Mouse (Mus musculus) bone marrow macrophage, adult 2 months (primary cell): ENCODE measurements at regions not wholly inside any gene's neighbourhood (a gene's known extent, or its start where the extent isn't known, plus 50 kb on each side); places are given as distances from the start of the nearest gene placed in this dataset.

Source experiments
- CTCF ChIP-seq: IDR thresholded peaks from 2 replicates; pipeline ENCODE4 v1.5.1; 2012; ENCODE audit warnings: low read depth, mild to moderate bottlenecking, low read length, moderate library complexity
- POLR2A ChIP-seq: IDR thresholded peaks from 2 replicates; pipeline ENCODE4 v1.6.1; 2012; ENCODE audit warnings: mild to moderate bottlenecking, low read depth, low read length, borderline replicate concordance

DNA sequence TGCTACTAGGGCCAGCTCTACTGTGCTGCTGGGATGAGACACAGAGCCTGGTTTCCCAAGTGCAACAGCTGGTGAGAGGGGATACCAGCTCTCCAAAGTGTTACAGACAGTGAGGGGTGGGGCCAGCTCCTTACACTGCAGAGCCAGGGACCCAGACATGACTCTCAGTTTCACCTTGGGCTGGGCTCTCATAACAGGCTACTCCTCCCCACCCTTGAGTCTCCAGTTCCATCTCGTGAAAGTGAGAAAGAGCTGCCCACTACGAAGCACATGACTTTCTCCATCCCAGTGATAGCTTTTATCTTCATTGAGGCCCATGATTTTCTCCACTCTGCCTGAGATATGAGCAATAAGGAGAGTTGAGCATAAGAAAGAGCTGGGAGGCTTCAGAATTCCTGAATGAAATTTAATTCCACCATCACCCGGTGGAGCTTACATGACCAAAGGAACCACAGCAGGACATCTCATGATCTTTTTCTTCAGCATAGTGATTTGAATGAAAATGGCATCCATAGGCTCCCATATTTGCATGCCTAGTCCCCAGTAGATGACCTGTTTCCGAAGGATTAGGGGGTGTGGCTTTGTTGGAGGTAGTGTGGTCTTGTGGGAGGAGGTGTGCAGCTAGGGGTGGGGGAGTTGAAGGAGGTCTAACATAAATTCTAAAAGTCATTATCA lies 153.5 kb downstream of the Spata18 start:
- TF ChIP-seq CTCF: no peak
- TF ChIP-seq POLR2A: no peak
